Mouse (Mus musculus): ENCODE measurements around the gene Dnajb13. TPM values are rescaled to one million over a fixed set of nuclear protein-coding genes. Genes with fewer than 3 reads are reported as not detected.
A peak's percentile ranks its signal among the peaks of the same experiment; 100 is the strongest.

The Dnajb13 gene
- total and polyA plus RNA-seq, 3 experiments = 2.0 to 3.6 TPM; not detected in 1

DNA sequence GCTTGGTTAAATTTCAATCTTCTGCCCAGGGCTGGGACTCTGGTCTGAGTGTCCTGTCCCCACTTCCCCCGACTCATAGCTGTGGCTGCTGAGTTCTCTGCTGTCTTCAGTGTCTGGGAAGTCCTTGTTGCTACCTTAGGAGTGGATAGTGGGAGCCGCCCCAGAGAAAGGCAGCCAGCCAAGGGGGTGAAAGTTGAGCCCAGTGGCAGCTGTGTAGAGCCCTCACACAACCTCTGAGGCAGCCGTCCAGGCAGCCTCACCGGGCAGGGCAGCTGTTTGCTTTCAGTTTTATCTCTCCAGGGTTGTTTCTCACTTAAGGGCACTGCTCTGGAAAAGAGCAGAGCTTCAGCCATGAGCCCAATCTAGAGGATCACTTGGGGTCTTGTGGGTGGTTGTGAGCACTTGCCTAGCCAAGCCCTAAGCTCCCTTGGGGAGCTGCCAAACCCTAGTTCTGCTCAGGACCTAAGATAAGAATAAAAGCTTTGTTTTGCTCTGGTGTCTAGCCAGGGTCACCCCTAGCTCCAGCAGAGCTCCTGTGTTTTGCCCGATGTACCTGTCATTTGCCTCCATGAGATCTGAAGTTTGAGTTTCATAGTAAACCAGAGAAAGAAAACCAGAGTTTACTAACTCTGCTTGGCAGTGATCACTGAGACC, 49.0 kb downstream of the Dnajb13 start:
- no peaks in the 10 kb centered on the region for H3K79me2 ChIP-seq (ENCODE audit: control insufficient read depth, insufficient read depth, low read length, poor library complexity)
- peak; percentile 72 for DNase-seq (ENCODE audit: low read depth, low spot score)

GRCm38 (mm10) chr7:100465248-100465647, 49.5 kb downstream of the Dnajb13 start:
- H3K27ac ChIP-seq (ENCODE audit: control insufficient read depth, low read depth, low read length) = peak overlapping the region; percentile 77
- no peaks in the 10 kb centered on the region for H3K79me2 ChIP-seq (ENCODE audit: control insufficient read depth, insufficient read depth, low read length, poor library complexity)
- peaks cover 0 to 49% of the 10 kb centered on the region in 2 experiments; a peak in 2 of 4 replicates for H3K36me3 ChIP-seq (ENCODE audit: control insufficient read depth in 1 of 2, insufficient read depth in 2 of 2, low read length in 2 of 2)
- DNase-seq (ENCODE audit: low read depth, low spot score) = no peak
- H3K4me1 ChIP-seq (ENCODE audit: control insufficient read depth in 1 of 2, insufficient read depth in 2 of 2, low read length in 2 of 2) = peaks cover 33 to 49% of the 10 kb centered on the region in 2 experiments
- no peaks in the 10 kb centered on the region for H3K9me3 ChIP-seq (replicated peaks; ENCODE audit: insufficient read depth, low read length)
- H3K9ac ChIP-seq (ENCODE audit: control insufficient read depth, low read depth, low read length, poor library complexity, severe bottlenecking) = peak overlapping the region; percentile 53
- H3K27me3 ChIP-seq (ENCODE audit: control insufficient read depth in 1 of 2, insufficient read depth in 2 of 2, low read length in 2 of 2) = no peaks in the 10 kb centered on the region
- TF ChIP-seq GATA1 (IDR thresholded peaks at IDR 0.05; ENCODE audit: low read depth, low read length) (no peak), NRF1 (IDR thresholded peaks at IDR 0.05; ENCODE audit: insufficient read depth, low read depth, low read length, poor library complexity, severe bottlenecking) (no peak), CHD1 (IDR thresholded peaks at IDR 0.05; ENCODE audit: low read depth, low read length) (no peak), ZKSCAN1 (IDR thresholded peaks at IDR 0.05; ENCODE audit: low read depth, low read length) (no peak), CHD2 (IDR thresholded peaks at IDR 0.05; ENCODE audit: low read length) (no peak), RAD21 (IDR thresholded peaks at IDR 0.05; ENCODE audit: low read depth, low read length) (no peak), EP300 (IDR thresholded peaks at IDR 0.05; ENCODE audit: low read depth in 1 of 2, low read length in 2 of 2) (no peak), ETS1 (IDR thresholded peaks at IDR 0.05; ENCODE audit: low read depth, low read length) (no peak), TBP (IDR thresholded peaks at IDR 0.05; ENCODE audit: low read depth, low read length) (no peak), KAT2A (conservative IDR thresholded peaks at IDR 0.05; ENCODE audit: low read depth, low read length) (no peak)
- H3K4me3 ChIP-seq (ENCODE audit: control insufficient read depth in 1 of 2, insufficient read depth in 1 of 2, low read depth in 2 of 2, low read length in 2 of 2) = peak overlapping the region; percentile 34 to 35; a peak in 3 of 4 replicates

More for the DNA sequence above, 49.0 kb downstream of the Dnajb13 start:
- Histone ChIP-seq H3K36me3 (ENCODE audit: control insufficient read depth in 1 of 2, insufficient read depth in 2 of 2, low read length in 2 of 2) (peaks cover 0 to 49% of the 10 kb centered on the region in 2 experiments; a peak in 2 of 4 replicates), H3K9me3 (replicated peaks; ENCODE audit: insufficient read depth, low read length) (no peaks in the 10 kb centered on the region), H3K4me1 (ENCODE audit: control insufficient read depth in 1 of 2, insufficient read depth in 2 of 2, low read length in 2 of 2) (peaks cover 33 to 49% of the 10 kb centered on the region in 2 experiments), H3K27ac (ENCODE audit: control insufficient read depth, low read depth, low read length) (peak overlapping the region; percentile 77), H3K27me3 (ENCODE audit: control insufficient read depth in 1 of 2, insufficient read depth in 2 of 2, low read length in 2 of 2) (no peaks in the 10 kb centered on the region), H3K4me3 (ENCODE audit: control insufficient read depth in 1 of 2, insufficient read depth in 1 of 2, low read depth in 2 of 2, low read length in 2 of 2) (peak overlapping the region; percentile 34 to 35), H3K9ac (ENCODE audit: control insufficient read depth, low read depth, low read length, poor library complexity, severe bottlenecking) (peak overlapping the region; percentile 53)
- TF ChIP-seq MXI1 (IDR thresholded peaks at IDR 0.05; ENCODE audit: low read depth, low read length) = peak; percentile 46; the same call in 1 of the 2 replicates
- 0 out of 2 replicates have a peak, but pooled peaks have one; percentile 6 for TF ChIP-seq MAX (IDR thresholded peaks at IDR 0.05; ENCODE audit: low read length)
- no peak for TF ChIP-seq USF1 (IDR thresholded peaks at IDR 0.05; ENCODE audit: low read depth, low read length)
- 0 out of 2 replicates have a peak, but pooled peaks have one; percentile 21 for TF ChIP-seq GATA1 (IDR thresholded peaks at IDR 0.05; ENCODE audit: low read depth, low read length)
- TF ChIP-seq SIN3A (IDR thresholded peaks at IDR 0.05; ENCODE audit: low read length) = peak; percentile 52; the same call in 1 of the 2 replicates
- no peak for TF ChIP-seq MYB (IDR thresholded peaks at IDR 0.05; ENCODE audit: low read depth, low read length)
- no peak for TF ChIP-seq POLR2A (IDR thresholded peaks at IDR 0.05; ENCODE audit: control insufficient read depth in 1 of 2, insufficient read depth in 1 of 2, low read depth in 1 of 2, low read length in 2 of 2, poor library complexity in 1 of 2)
- TF ChIP-seq MEF2A (IDR thresholded peaks at IDR 0.05; ENCODE audit: extremely low read depth, insufficient replicate concordance, low read depth, low read length, poor library complexity, severe bottlenecking) = no peak
- no peak for TF ChIP-seq KAT2A (conservative IDR thresholded peaks at IDR 0.05; ENCODE audit: low read depth, low read length)
- TF ChIP-seq MYC (IDR thresholded peaks at IDR 0.05; ENCODE audit: low read depth, low read length) = no peak
- no peak for TF ChIP-seq POLR2AphosphoS5 (IDR thresholded peaks at IDR 0.05; ENCODE audit: borderline replicate concordance, low read depth, low read length)
- TF ChIP-seq ELF1 (IDR thresholded peaks at IDR 0.05; ENCODE audit: low read depth, low read length) = no peak
- TF ChIP-seq ETS1 (IDR thresholded peaks at IDR 0.05; ENCODE audit: low read depth, low read length) = peak; percentile 66
- TF ChIP-seq NELFE (IDR thresholded peaks at IDR 0.05; ENCODE audit: low read depth, low read length) = no peak
- TF ChIP-seq RAD21 (IDR thresholded peaks at IDR 0.05; ENCODE audit: low read depth, low read length) = no peak
- no peak for TF ChIP-seq MAFK (IDR thresholded peaks at IDR 0.05; ENCODE audit: borderline replicate concordance, low read depth, low read length)
- TF ChIP-seq NRF1 (IDR thresholded peaks at IDR 0.05; ENCODE audit: insufficient read depth, low read depth, low read length, poor library complexity, severe bottlenecking) = no peak
- no peak for TF ChIP-seq CTCF (IDR thresholded peaks at IDR 0.05 in 2 of 3, conservative IDR thresholded peaks at IDR 0.05 in 1 of 3; ENCODE audit: control insufficient read depth in 1 of 3, insufficient read depth in 1 of 3, low read depth in 2 of 3, low read length in 3 of 3, poor library complexity in 1 of 3, severe bottlenecking in 1 of 3)
- TF ChIP-seq USF2 (IDR thresholded peaks at IDR 0.05; ENCODE audit: borderline replicate concordance in 1 of 2, insufficient read depth in 1 of 2, low read depth in 1 of 2, low read length in 2 of 2) = no peak
- TF ChIP-seq SMC3 (IDR thresholded peaks at IDR 0.05; ENCODE audit: low read depth, low read length) = no peak
- no peak for TF ChIP-seq CHD2 (IDR thresholded peaks at IDR 0.05; ENCODE audit: low read length)
- TF ChIP-seq HCFC1 (IDR thresholded peaks at IDR 0.05; ENCODE audit: low read depth, low read length) = no peak
- no peak for TF ChIP-seq TAL1 (IDR thresholded peaks at IDR 0.05; ENCODE audit: low read length)
- 0 out of 2 replicates have a peak, but pooled peaks have one; percentile 4 for TF ChIP-seq TBP (IDR thresholded peaks at IDR 0.05; ENCODE audit: low read depth, low read length)
- no peak for TF ChIP-seq BHLHE40 (IDR thresholded peaks at IDR 0.05; ENCODE audit: borderline replicate concordance, low read depth, low read length)
- TF ChIP-seq EP300 (IDR thresholded peaks at IDR 0.05; ENCODE audit: low read depth in 1 of 2, low read length in 2 of 2) = peak; percentile 46 to 52; a peak in 3 of 4 replicates
- no peak for TF ChIP-seq POLR2AphosphoS2 (IDR thresholded peaks at IDR 0.05; ENCODE audit: low read length)

Measured in MEL (cell line).